Mouse (Mus musculus) stomach, postnatal 0 days (tissue): ENCODE data around the gene Tlcd2.

Source experiments
- CTCF ChIP-seq: IDR thresholded peaks from 2 replicates; pipeline ENCODE4 v1.5.1; 2016; ENCODE audit warnings: antibody characterized with exemption, low read depth, mild to moderate bottlenecking, moderate library complexity
- EP300 ChIP-seq: optimal IDR thresholded peaks from 2 replicates; pipeline ENCODE3; 2016; ENCODE audit warnings: antibody characterized with exemption

DNA sequence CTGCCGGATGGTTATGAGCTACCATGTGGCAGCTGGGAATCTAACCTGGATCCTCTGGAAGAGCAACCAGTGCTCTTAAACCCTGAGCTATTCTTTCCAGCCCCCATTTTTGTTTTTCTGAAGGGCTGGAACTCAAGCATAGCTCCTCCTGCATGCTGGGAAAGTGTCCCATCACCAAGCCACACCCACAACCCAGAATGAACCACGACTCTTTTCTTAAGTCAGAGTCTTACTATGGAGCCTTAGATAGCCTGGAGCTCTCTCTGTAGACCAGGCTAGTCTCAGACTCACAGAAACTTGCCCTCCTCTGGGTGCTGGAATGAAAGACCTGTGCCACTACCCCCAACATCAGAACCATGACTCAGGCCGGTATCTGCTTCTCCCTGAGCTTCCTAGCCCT, 12.9 kb upstream of the Tlcd2 start:
- no peak for TF ChIP-seq CTCF
- TF ChIP-seq EP300: no peak
